Mouse (Mus musculus): ENCODE results near the gene Ociad2.

DNA sequence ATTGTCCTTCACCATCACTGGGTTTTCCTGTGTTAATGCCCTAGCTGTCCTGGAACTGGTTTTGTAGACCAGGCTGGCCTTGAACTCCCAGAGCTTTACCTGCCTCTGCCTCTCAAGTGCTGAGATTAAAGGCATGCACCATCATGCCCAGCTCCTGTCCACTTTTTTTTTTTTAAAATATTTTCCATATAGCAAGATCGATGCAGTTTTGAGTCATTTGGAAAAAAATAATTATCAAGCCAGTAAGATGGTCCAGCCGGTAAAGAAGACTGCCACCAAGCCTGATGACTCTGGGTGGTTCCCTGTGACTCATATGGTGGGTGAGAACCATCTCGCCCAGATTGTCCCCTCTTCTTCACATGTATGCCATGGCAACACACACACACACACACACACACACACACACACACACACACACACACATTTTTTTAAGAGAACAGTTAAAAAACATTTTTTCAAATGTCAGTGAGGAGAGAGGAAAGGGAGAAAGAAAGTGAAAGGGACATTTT is 55.3 kb downstream of the Ociad2 start:
- TF ChIP-seq CTCF (IDR thresholded peaks at IDR 0.05; ENCODE audit: control insufficient read depth, insufficient read depth, insufficient replicate concordance, low read depth, low read length) (no peak), POLR2A (IDR thresholded peaks at IDR 0.05; ENCODE audit: control insufficient read depth, low read depth, low read length) (no peak)
